Mouse (Mus musculus) bone marrow macrophage, adult 2 months (primary cell): ENCODE measurements around the gene Map3k5.

Source experiments
- CTCF ChIP-seq: IDR thresholded peaks from 2 replicates; pipeline ENCODE4 v1.5.1; 2012; ENCODE audit warnings: low read depth, mild to moderate bottlenecking, low read length, moderate library complexity
- POLR2A ChIP-seq: IDR thresholded peaks from 2 replicates; pipeline ENCODE4 v1.6.1; 2012; ENCODE audit warnings: mild to moderate bottlenecking, low read depth, low read length, borderline replicate concordance

DNA sequence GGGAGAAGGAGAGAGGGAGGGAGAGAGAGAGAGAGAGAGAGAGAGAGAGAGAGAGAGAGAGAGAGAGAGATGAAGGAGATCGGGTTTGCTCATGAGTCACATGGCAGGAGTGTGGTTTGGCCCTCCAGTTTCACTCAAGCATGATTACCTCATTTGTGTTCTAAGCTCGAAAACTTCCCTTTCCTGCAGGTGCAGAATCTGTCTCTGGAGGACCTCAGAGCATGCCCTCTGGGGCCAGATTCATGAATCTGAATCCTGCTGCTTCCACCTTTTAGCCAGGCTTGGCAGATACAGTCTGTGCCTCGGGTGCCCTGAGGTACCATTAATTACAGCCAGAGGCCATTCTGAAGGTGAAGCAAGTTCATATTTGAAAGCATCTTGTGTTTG lies 57.6 kb downstream of the Map3k5 start:
- TF ChIP-seq CTCF, result no peak
- TF ChIP-seq POLR2A, result no peak
